Mouse (Mus musculus): ENCODE data around the gene Spem2. TPM values are rescaled to one million over a fixed set of nuclear protein-coding genes. Genes with fewer than 3 reads are reported as not detected.
A peak's percentile ranks its signal among the peaks of the same experiment; 100 is the strongest.

Spem2 gene
- polyA plus RNA-seq, 1 experiment from 2014 or later = not detected

DNA sequence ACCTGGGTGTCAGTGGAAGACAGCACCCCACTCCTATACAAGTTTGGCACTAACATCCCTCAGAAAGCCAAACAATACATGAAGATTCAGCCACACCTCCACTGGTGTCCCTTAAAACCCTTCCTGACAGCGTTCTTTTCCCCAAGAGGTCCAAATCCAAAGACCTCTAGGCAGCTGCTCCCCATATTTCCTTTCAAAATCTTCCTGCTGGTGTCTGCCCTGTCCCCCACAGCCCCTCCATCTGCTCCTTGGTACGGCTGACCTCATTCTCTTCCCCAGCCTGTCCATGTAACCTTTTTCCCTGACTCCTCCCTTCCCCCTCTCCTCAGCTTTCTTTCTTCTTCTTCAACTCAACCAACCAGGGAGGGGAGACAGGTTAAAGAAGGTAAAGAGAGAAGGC, 5.2 kb upstream of the Spem2 start:
- Histone ChIP-seq H3K4me3 (no peak overlapping the region), H3K4me1 (replicated peaks) (peaks cover 11% of the 10 kb centered on the region; the same call in 1 of the 2 replicates), H3K9me3 (no peaks in the 10 kb centered on the region), H3K27me3 (ENCODE audit: insufficient read depth, poor library complexity, severe bottlenecking) (no peaks in the 10 kb centered on the region), H3K27ac (no peak overlapping the region), H3K36me3 (peaks cover 50% of the 10 kb centered on the region)
- 77% methylated on average over 2 of the region's 2 CpGs for WGBS
- DNase-seq (ENCODE audit: low spot score) = no peak

DNA sequence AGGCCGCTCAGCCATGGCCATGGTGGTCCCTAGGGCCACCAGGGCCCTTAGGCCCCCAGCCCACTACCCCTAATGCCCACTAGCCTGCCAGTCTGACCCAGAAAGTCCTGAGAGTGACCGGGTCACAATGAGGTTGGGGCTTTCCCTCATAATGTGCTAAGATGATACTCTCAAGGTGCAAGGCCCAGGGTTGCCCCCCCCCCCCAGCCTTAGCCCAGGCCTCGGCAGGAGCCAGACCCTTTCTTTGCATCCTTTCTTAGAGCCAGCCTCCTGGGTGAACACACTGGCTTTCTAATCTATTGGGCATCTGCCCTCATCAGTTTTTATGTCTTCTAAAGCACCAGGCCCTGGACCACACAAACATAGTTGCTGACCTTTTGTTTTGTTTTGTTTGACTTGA, 3.8 kb upstream of the Spem2 start, which contains the start of gene Spem1:
TSS of gene Spem1 (minus strand) at position 101 of the 400 bp plus-strand sequence.
- peaks cover 36% of the 10 kb centered on the region for H3K36me3 ChIP-seq
- no peaks in the 10 kb centered on the region for H3K27me3 ChIP-seq (ENCODE audit: insufficient read depth, poor library complexity, severe bottlenecking)
- H3K9me3 ChIP-seq = peaks cover 6% of the 10 kb centered on the region
- 92% methylated on average over 3 of the region's 3 CpGs for WGBS
- H3K27ac ChIP-seq = peak within 1 kb of the TSS; percentile 31; the same call in 1 of the 2 replicates
- DNase-seq (ENCODE audit: low spot score) = no peak
- H3K4me1 ChIP-seq (replicated peaks) = peaks cover 7% of the 10 kb centered on the region; the same call in 1 of the 2 replicates
- no peak within 1 kb of the TSS for H3K4me3 ChIP-seq

DNA sequence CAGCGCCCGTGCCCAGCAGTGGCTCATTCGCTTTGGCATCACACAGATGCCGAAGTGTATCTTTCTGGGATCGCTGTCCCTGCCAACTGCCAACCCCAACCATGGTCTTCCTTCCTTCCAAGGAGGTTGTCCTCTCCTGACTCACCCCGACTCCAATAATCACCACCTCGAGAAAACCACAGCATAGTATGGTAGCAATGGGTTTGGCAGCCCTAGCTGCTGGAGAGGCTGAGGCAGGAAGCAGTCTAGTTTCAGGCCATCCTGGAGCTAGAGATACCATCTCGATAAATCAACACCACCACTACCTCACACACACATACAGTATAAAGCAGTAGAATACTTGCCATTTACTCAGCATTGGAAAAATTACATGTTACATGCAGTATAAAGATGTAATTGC, 606 bp upstream of the Spem2 start:
- Histone ChIP-seq H3K4me3 (no peak overlapping the region), H3K27ac (no peak overlapping the region), H3K9me3 (peaks cover 13% of the 10 kb centered on the region), H3K27me3 (ENCODE audit: insufficient read depth, poor library complexity, severe bottlenecking) (no peaks in the 10 kb centered on the region), H3K36me3 (0 out of 2 replicates have a peak, but pooled peaks cover 4% of the 10 kb centered on the region), H3K4me1 (replicated peaks) (no peaks in the 10 kb centered on the region; the same call in 1 of the 2 replicates)
- 95% methylated on average over 8 of the region's 8 CpGs for WGBS
- no peak for DNase-seq (ENCODE audit: low spot score)

DNA sequence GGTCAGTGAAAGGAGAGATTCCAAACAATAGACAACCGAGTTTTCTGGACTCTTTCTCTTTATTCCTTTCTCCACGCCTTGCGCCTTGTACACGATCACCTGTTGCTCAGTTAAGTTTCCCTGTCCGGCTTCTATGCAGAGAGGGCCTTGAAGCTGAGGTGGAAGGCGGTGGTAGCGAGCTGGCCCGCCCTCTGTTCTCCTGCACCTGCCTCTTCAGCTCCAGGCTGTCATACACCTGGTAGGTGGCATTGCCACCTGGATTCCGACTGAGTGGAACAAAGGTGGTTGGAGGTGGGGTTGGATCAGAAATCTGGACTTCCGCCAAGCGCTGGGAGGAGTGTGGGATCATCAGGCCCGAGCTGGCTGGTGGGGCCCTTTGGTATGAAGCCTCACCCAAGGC, 1.7 kb downstream of the Spem2 start:
- DNase-seq (ENCODE audit: low spot score) = no peak
- Histone ChIP-seq H3K4me3 (no peak overlapping the region), H3K27me3 (ENCODE audit: insufficient read depth, poor library complexity, severe bottlenecking) (no peaks in the 10 kb centered on the region), H3K4me1 (replicated peaks) (no peaks in the 10 kb centered on the region), H3K36me3 (no peaks in the 10 kb centered on the region), H3K27ac (no peak overlapping the region), H3K9me3 (peaks cover 13% of the 10 kb centered on the region)
- WGBS = 93% methylated on average over 12 of the region's 12 CpGs

DNA sequence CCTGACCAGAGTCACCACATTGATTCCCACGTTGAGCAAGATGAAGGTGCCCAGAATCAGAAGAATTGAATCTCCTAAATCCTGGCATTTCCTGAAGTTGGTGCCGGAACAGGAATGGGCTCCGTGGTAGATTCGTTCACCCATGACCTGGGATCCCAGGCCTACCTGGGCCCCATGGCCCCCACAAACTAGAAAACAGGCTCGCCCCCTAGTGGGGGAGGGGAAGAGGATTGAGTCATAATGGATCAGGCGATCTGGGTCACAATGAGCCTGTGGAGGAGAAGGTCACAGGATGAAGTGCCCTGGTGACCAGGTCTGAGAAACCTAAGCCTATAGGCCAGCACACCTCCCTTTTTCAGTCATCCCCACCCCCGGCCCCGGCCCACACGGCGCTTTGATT, 3.1 kb downstream of the Spem2 start, which contains the start of gene Gm39566:
TSS of gene Gm39566 (minus strand) at position 144 of the 400 bp plus-strand sequence.
- peaks cover 13% of the 10 kb centered on the region for H3K9me3 ChIP-seq
- 59% methylated on average over 10 of the region's 10 CpGs for WGBS
- no peaks in the 10 kb centered on the region for H3K27me3 ChIP-seq (ENCODE audit: insufficient read depth, poor library complexity, severe bottlenecking)
- no peak within 1 kb of the TSS for H3K27ac ChIP-seq
- no peaks in the 10 kb centered on the region for H3K36me3 ChIP-seq
- no peak for DNase-seq (ENCODE audit: low spot score)
- H3K4me3 ChIP-seq = no peak within 1 kb of the TSS
- H3K4me1 ChIP-seq (replicated peaks) = no peaks in the 10 kb centered on the region

DNA sequence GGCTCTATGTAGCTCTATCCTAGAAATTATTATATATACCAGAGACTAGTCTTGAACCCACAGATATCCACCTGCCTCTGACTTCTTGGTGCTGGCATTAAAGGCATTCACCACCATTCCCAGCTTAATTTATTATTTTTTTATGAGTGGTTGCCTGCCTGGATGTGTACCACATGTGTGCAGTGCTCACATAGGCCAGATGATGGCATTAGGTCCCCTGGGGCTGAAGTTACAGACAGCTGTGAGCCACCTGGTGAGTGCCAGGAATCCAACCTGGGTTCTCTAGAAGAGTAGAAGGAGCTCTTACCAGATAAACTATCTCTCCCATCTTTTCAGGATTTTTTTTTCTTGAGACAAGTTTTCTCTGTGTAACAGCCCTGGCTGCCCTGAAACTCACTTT, 8.0 kb downstream of the Spem2 start:
- Histone ChIP-seq H3K9me3 (peaks cover 4% of the 10 kb centered on the region; the same call in 1 of the 2 replicates), H3K4me3 (no peak overlapping the region), H3K36me3 (no peaks in the 10 kb centered on the region)

DNA sequence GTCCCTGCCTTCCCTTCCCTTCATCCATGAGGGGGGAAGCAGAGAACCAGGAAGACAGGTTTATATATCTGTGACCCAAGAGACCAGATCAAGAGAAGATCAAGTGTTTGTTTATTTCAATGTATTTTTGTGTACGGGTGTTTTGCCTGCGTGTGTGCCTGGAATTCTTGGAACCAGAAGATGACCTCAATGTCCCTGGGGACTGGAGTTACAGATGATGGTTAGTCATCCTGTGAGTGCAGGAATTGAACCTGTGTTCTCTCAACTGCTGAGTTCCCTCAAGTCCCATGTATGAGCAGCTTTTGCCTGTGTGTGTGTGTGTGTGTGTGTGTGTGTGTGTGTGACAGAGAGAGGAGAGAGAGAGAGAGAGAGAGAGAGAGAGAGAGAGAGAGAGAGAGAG, 10.6 kb downstream of the Spem2 start:
- Histone ChIP-seq H3K36me3 (no peaks in the 10 kb centered on the region), H3K4me3 (no peak overlapping the region), H3K27me3 (ENCODE audit: insufficient read depth, poor library complexity, severe bottlenecking) (peaks cover 48% of the 10 kb centered on the region), H3K27ac (no peak overlapping the region), H3K9me3 (peaks cover 4% of the 10 kb centered on the region; the same call in 1 of the 2 replicates), H3K4me1 (replicated peaks) (peaks cover 25% of the 10 kb centered on the region)
- no peak for DNase-seq (ENCODE audit: low spot score)
- whole genome bisulfite sequencing = 82% methylated on average over 2 of the region's 2 CpGs

More for the DNA sequence above, 8.0 kb downstream of the Spem2 start:
- Histone ChIP-seq H3K27ac (no peak overlapping the region), H3K4me1 (replicated peaks) (no peaks in the 10 kb centered on the region), H3K27me3 (ENCODE audit: insufficient read depth, poor library complexity, severe bottlenecking) (peaks cover 22% of the 10 kb centered on the region)
- DNase-seq (ENCODE audit: low spot score) = no peak

DNA sequence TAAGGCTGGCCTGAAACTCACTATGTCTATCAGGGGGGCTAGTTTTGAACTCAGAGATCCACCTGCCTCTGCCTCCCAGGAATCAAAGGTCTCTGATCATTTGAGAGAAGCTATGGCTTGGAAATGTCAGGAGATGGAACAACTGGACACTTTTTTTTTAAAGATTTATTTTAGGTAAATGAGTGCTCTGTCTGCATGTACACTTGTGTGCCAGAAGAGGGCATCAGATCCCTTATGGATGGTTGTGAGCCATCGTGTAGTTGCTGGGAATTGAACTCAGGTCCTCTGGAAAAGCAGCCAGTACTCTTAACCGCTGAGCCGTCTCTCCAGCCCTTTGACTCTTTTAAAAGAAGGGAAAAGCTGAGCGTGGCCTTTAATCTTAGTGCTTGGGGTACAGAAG, 11.9 kb downstream of the Spem2 start:
- 83% methylated on average over 4 of the region's 4 CpGs for WGBS
- Histone ChIP-seq H3K9me3 (peaks cover 4% of the 10 kb centered on the region; the same call in 1 of the 2 replicates), H3K27me3 (ENCODE audit: insufficient read depth, poor library complexity, severe bottlenecking) (peaks cover 61% of the 10 kb centered on the region), H3K4me3 (no peak overlapping the region), H3K36me3 (no peaks in the 10 kb centered on the region), H3K4me1 (replicated peaks) (peaks cover 38% of the 10 kb centered on the region), H3K27ac (no peak overlapping the region)
- no peak for DNase-seq (ENCODE audit: low spot score)

DNA sequence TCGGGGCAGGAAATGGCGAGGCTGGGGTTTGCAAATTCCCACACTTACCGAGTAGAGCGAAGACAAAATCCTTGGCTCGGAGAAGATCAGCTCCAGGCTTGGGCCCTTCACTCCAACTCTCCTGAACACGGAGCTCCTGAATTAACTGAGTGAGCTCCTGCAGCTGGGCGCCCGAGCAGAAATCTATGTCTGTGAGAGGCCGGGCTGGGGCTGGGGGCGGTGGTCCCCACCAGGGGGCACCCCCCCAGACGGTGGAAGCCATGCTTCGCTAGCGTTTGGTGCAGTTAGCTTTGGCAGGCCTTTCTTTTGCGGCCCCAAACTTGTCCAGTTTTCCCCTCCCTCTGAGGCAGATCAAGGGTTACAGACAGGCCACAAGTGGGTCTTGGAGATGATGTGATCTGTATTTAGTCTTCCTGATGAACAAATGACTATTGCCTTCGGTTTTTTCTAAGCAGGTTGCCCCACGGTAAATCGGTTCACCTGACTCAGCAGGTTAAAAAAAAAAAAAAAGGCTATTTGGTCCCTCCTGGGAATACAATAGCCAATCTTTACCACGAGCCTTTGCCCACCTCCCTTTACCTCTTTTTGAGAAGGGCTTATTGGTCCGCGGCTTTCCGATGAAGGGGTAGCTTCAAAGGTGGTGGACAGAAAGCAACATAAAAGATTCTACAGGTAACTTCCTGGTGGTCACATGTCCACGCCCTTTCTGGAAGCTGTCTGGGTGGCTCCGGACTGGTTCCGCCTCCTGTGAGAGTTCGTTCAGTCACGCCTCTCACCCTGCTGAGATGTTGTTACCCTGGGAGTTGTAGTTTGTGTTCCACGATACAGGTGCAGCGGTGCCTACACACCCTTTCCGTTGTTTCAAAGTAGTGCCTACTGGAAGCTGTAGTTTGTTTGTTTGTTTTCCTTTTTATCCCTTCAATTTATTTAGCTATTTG, 13.0 kb downstream of the Spem2 start, which contains the start of gene Tmem102:
TSS of gene Tmem102 (minus strand) at position 653 of the 938 bp plus-strand sequence.
- H3K4me3 ChIP-seq = peak within 1 kb of the TSS; percentile 66
- H3K36me3 ChIP-seq = no peaks in the 10 kb centered on the region
- H3K4me1 ChIP-seq (replicated peaks) = peaks cover 49% of the 10 kb centered on the region
- DNase-seq (ENCODE audit: low spot score) = peak; percentile 17
- peaks cover 72% of the 10 kb centered on the region for H3K27me3 ChIP-seq (ENCODE audit: insufficient read depth, poor library complexity, severe bottlenecking)
- no peak within 1 kb of the TSS for H3K27ac ChIP-seq
- peaks cover 4% of the 10 kb centered on the region; the same call in 1 of the 2 replicates for H3K9me3 ChIP-seq
- 5% methylated on average over 29 of the region's 29 CpGs for WGBS

DNA sequence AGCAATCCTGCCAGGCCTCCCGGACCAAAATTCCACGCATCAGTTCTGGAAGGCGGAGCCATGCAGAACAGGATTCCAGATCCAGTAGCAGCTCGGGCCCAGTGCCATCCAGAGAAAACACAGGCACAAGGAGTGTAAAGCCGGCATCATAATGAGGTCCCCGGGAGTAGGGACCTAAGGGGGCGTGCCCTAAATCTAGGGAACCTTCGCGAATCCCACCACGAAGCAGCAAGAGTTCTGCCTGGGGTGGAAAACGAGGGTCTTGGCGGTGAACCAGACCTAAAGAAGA, 13.7 kb downstream of the Spem2 start:
- H3K4me3 ChIP-seq = peak overlapping the region; percentile 66
- H3K4me1 ChIP-seq (replicated peaks) = peaks cover 55% of the 10 kb centered on the region
- 5% methylated on average over 12 of the region's 12 CpGs for WGBS

DNA sequence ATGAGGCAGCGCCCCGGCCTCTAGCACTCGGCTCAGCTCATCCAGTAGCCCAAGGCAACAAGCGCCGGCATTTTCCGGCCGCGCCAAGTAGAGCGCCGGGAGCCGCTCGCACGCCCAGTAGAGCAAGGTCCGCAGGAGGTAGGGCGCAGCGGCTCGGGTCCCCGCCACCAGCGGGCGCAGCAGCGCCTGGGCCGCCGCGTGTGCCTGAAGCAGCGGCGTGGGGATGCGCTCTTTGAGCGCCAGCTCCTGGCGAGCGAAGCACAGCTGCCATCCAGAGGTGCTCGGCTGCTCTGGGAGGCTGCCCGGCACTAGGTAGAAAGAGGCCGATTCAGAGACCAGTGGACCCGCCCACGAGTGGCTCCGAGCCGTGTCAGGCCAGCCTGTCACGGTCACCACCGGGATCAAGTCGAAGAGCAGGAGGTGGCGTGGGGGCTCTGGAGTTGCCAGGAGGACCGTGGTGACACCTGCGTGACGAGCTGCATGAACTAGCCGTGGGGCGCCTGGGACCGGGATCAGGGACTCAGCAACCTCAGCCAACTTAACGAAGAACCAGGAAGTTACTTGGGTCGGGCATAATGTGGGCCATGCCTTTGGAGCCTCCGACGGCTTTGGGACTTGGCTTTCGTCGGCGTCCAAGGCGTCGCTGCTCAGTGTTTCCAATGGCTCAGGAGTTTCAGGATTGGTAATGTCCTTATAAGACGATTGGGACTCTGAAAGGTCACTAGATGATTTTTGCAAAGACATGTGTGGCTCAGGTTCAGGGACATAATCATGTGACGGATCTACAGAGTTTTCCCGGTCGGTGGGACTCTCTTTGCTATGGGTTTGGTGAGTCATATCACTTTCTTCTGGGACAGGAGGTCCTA, 14.2 kb downstream of the Spem2 start:
- peaks cover 84% of the 10 kb centered on the region for H3K27me3 ChIP-seq (ENCODE audit: insufficient read depth, poor library complexity, severe bottlenecking)
- DNase-seq (ENCODE audit: low spot score) = peak; percentile 74
- peaks cover 61% of the 10 kb centered on the region for H3K4me1 ChIP-seq (replicated peaks)

More for the DNA sequence above, 13.7 kb downstream of the Spem2 start:
- Histone ChIP-seq H3K27me3 (ENCODE audit: insufficient read depth, poor library complexity, severe bottlenecking) (peaks cover 79% of the 10 kb centered on the region), H3K36me3 (no peaks in the 10 kb centered on the region), H3K9me3 (peaks cover 4% of the 10 kb centered on the region; the same call in 1 of the 2 replicates), H3K27ac (no peak overlapping the region)
- DNase-seq (ENCODE audit: low spot score) = no peak

DNA sequence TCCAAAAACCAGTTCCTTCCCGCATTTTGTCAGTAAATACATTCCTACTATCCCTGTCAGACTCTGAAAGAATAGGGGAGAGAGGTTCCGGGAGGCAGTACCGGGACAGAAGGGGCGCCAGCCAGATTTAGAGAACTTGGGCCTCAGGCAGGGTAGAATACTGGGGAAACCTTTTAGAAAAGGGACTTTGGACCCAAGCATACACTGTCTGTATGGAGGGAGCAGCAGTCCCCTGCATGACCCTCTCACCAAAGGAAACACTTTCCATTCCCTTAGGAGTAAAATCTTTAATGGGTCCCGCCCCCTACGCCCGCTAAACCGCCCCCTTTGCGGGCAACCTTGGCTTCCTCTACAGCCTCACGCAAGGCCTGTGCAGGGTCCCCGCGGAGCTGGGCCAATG, 14.9 kb downstream of the Spem2 start:
- Histone ChIP-seq H3K4me3 (peak overlapping the region; percentile 66), H3K4me1 (replicated peaks) (peaks cover 67% of the 10 kb centered on the region), H3K9me3 (peaks cover 4% of the 10 kb centered on the region; the same call in 1 of the 2 replicates), H3K36me3 (no peaks in the 10 kb centered on the region), H3K27me3 (ENCODE audit: insufficient read depth, poor library complexity, severe bottlenecking) (peaks cover 91% of the 10 kb centered on the region), H3K27ac (peak overlapping the region; percentile 72)
- WGBS = 3% methylated on average over 12 of the region's 12 CpGs
- no peak for DNase-seq (ENCODE audit: low spot score)

More for the DNA sequence above, 14.2 kb downstream of the Spem2 start:
- Histone ChIP-seq H3K9me3 (peaks cover 4% of the 10 kb centered on the region; the same call in 1 of the 2 replicates), H3K27ac (peak overlapping the region; percentile 72), H3K36me3 (no peaks in the 10 kb centered on the region), H3K4me3 (peak overlapping the region; percentile 66)
- WGBS = 2% methylated on average over 60 of the region's 60 CpGs
